Mouse (Mus musculus) limb, embryonic 11.5 days (tissue): Measurements from ENCODE around the gene Tamm41. TPM values are rescaled to one million over a fixed set of nuclear protein-coding genes. Genes with fewer than 3 reads are reported as not detected.
A peak's percentile ranks its signal among the peaks of the same experiment; 100 is the strongest.

ENCODE experiments used
- ATAC-seq: fragments of 200-750 bp; cut with Nextera tagmentation; 2 replicates; pipeline ENCODE4 v1.8.0; 2017; ENCODE audit warnings: low read depth; ENCODE audit not compliant: insufficient number of reproducible peaks, low FRiP score, low TSS enrichment
- DNase-seq: peaks from one replicate; pipeline ENCODE4 v3.0.0-alpha.2; 2015; ENCODE audit warnings: low spot score
- H3K27ac ChIP-seq: fragments of 300-500 bp; sonication (generic); replicated peaks from 2 replicates; pipeline ENCODE4 v1.5.1; 2014; ENCODE audit warnings: low read depth, mild to moderate bottlenecking, low read length
- H3K27me3 ChIP-seq: fragments of 300-500 bp; sonication (generic); 2 replicates; pipeline ENCODE4 v1.6.1; 2014; ENCODE audit warnings: mild to moderate bottlenecking, low read length, mixed read lengths; ENCODE audit not compliant: control insufficient read depth, insufficient read depth
- H3K36me3 ChIP-seq: fragments of 300-500 bp; sonication (generic); 2 replicates; pipeline ENCODE4 v1.6.1; 2014; ENCODE audit warnings: mild to moderate bottlenecking, low read length, moderate library complexity, mixed read lengths; ENCODE audit not compliant: control insufficient read depth, insufficient read depth
- H3K4me1 ChIP-seq: fragments of 300-500 bp; sonication (generic); 2 replicates; pipeline ENCODE4 v1.6.1; 2014; ENCODE audit warnings: low read length, mixed read lengths; ENCODE audit not compliant: control insufficient read depth, insufficient read depth
- H3K4me2 ChIP-seq: fragments of 300-500 bp; sonication (generic); 2 replicates; pipeline ENCODE4 v1.6.1; 2014; ENCODE audit warnings: low read depth, mild to moderate bottlenecking, moderate library complexity; ENCODE audit not compliant: severe bottlenecking
- H3K4me3 ChIP-seq: fragments of 300-500 bp; sonication (generic); 2 replicates; pipeline ENCODE4 v1.5.1; 2014; ENCODE audit warnings: low read depth, low read length
- H3K9ac ChIP-seq: fragments of 300-500 bp; sonication (generic); 2 replicates; pipeline ENCODE4 v1.6.1; 2014; ENCODE audit warnings: mild to moderate bottlenecking, low read length
- H3K9me3 ChIP-seq: fragments of 300-500 bp; sonication (generic); 2 replicates; pipeline ENCODE4 v1.6.1; 2016; ENCODE audit warnings: low read length; ENCODE audit not compliant: control insufficient read depth
- WGBS: fragments of 180-500 bp; shearing (Covaris S2); extraction: QIAGEN DNeasy Blood & Tissue Kit; methylation state at CpG from one replicate; pipeline ENCODE4 v1.1.7; 2014; 5-methylcytosine and 5-hydroxymethylcytosine counted together
- polyA plus RNA-seq: library from polyadenylated mRNA; unstranded; fragments of >200 nt; fragmentation: Nextera tagmentation; extraction: Ambion mirVana; gene quantifications from 2 replicates; pipeline ENCODE4 v1.2.1, GENCODE M21; 2014

Tamm41 gene
- polyA plus RNA-seq, 1 experiment from 2014 or later = 94.2 TPM

DNA sequence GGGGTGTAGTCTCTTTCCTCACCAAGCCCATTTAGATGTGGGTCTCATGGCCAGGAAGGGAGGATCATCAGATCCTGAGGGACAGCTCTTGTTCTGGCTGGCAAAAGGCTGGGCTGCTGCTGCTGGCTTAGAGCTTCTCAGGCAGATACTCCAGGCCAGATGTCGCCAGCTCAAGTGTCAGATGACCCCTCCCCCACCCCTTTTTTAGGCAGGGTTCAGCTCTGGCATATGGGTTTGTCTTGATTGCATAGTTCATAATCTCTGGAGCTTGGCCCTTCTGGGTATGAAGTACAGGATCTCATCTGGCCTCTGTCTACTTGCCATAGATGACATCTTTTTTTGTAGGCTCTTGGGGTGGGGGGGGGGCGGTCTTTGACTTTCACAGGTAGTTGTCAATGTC, 19.0 kb upstream of the Tamm41 start:
- Histone ChIP-seq H3K4me2 (no peak overlapping the region), H3K9me3 (no peaks in the 10 kb centered on the region), H3K4me3 (no peak overlapping the region), H3K27ac (no peak overlapping the region), H3K27me3 (no peaks in the 10 kb centered on the region), H3K4me1 (0 out of 2 replicates have a peak, but pooled peaks cover 2% of the 10 kb centered on the region), H3K36me3 (no peaks in the 10 kb centered on the region), H3K9ac (no peak overlapping the region)
- WGBS = 30% methylated on average over 2 of the region's 2 CpGs
- no peak for ATAC-seq
- peak; percentile 23 for DNase-seq

DNA sequence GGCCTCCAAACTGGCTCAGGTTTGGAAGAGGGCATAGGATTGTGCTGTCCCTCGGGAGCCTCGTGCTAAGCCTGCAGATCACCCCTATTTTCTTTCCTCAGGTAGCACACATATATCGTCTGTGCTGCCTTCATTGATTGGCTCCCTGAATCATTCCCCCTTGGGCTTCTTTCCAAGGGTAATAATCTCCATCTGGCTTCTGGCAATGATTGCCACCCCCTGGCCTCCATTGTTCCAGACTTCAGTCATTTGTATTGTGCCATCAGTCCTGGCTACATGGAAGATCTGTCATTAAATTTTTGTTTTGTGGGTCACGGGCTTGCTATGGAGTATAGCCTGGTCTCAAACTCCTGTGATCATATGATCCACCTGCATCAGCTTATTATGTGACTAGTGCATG, 17.8 kb upstream of the Tamm41 start:
- H3K27me3 ChIP-seq = no peaks in the 10 kb centered on the region
- H3K4me3 ChIP-seq = no peak overlapping the region
- 89% methylated on average over 4 of the region's 4 CpGs for WGBS
- H3K4me1 ChIP-seq = 0 out of 2 replicates have a peak, but pooled peaks cover 2% of the 10 kb centered on the region
- no peak for ATAC-seq
- H3K9ac ChIP-seq = no peak overlapping the region
- no peaks in the 10 kb centered on the region for H3K36me3 ChIP-seq
- no peak overlapping the region for H3K27ac ChIP-seq
- H3K4me2 ChIP-seq = no peak overlapping the region
- no peak for DNase-seq
- no peaks in the 10 kb centered on the region for H3K9me3 ChIP-seq

DNA sequence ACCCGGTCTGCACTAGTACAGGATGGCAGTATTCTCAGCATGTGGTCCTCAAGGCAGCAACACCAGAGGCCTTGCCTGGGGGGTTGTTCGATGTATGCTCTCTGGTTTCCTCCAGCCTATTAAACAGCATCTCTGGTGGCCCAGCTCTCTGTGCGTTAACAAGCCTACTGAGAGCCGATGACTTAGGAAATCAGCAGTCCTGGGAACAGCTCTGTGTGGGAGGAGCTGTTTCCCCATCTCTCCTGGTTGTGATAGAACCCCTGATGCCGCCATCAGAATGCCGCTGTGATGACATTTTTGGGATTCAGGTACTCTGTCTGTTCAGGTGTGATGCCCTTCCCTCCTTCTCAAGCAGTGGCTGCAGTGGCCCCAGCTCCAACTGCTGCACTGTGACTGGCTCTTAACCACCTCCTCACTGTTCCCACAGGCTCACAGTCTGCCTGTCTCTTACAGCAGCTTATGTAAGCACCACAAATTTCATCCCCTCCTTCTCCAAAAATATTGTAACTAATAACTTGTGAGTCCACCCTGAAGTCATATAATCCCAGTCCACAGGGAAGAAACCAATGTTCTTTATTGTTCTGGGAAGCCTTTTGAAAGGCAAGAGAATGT, 14.0 kb upstream of the Tamm41 start:
- H3K36me3 ChIP-seq = no peaks in the 10 kb centered on the region
- H3K4me1 ChIP-seq = 0 out of 2 replicates have a peak, but pooled peaks cover 2% of the 10 kb centered on the region
- H3K9ac ChIP-seq = no peak overlapping the region
- no peaks in the 10 kb centered on the region for H3K9me3 ChIP-seq
- H3K27ac ChIP-seq = no peak overlapping the region
- no peak for ATAC-seq
- 51% methylated on average over 6 of the region's 6 CpGs for WGBS
- no peaks in the 10 kb centered on the region for H3K27me3 ChIP-seq
- DNase-seq = no peak
- no peak overlapping the region for H3K4me3 ChIP-seq
- no peak overlapping the region for H3K4me2 ChIP-seq

DNA sequence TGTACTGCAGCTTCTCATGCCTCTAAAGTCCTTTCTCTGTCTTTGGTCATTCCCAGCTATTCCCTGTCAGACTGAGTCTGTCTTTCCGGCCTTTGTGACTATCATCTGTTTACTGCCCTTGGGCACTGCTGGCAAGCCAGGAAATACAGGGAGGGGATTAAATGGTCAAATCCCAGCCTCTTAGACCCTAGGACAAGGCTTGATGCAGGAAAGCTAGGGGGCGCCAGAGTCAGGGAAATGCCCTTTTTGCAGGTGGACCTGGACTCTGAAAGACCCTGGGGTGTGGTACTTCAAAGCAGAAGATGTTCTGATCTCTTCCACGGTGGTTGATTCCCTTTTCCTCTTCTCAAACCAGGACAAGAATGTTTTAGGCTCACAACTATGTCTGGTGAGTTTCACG, 11.3 kb upstream of the Tamm41 start:
- peak; percentile 67 for DNase-seq
- no peak overlapping the region for H3K9ac ChIP-seq
- no peak overlapping the region for H3K27ac ChIP-seq
- H3K9me3 ChIP-seq = no peaks in the 10 kb centered on the region
- H3K36me3 ChIP-seq = no peaks in the 10 kb centered on the region
- ATAC-seq = no peak
- no peak overlapping the region for H3K4me2 ChIP-seq
- no peaks in the 10 kb centered on the region for H3K27me3 ChIP-seq
- 20% methylated on average over 4 of the region's 4 CpGs for WGBS
- 0 out of 2 replicates have a peak, but pooled peaks cover 2% of the 10 kb centered on the region for H3K4me1 ChIP-seq
- H3K4me3 ChIP-seq = no peak overlapping the region

DNA sequence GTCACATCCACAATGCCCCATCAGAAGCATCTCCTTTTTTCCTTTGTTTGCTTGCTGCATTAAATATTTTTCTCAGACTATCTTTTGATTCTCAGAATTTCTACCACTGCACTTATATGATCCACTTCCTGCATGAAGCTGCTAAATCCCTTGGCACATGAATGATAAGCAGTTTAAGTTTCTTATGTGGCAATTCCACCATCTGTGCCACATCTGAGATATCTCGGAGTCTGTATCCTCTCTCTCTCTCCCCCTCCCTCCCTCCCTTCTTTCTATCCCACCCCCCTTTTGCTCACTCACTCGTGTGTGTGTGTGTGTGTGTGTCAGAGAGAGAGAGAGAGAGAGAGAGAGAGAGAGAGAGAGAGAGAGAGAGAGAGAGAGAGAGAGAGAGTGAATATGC, 10.1 kb upstream of the Tamm41 start:
- ATAC-seq = no peak
- H3K9ac ChIP-seq = no peak overlapping the region
- no peak for DNase-seq
- 38% methylated on average over 2 of the region's 2 CpGs for WGBS
- no peak overlapping the region for H3K4me3 ChIP-seq
- 0 out of 2 replicates have a peak, but pooled peaks cover 2% of the 10 kb centered on the region for H3K4me1 ChIP-seq
- H3K27me3 ChIP-seq = no peaks in the 10 kb centered on the region
- H3K9me3 ChIP-seq = no peaks in the 10 kb centered on the region
- H3K36me3 ChIP-seq = no peaks in the 10 kb centered on the region
- no peak overlapping the region for H3K4me2 ChIP-seq
- no peak overlapping the region for H3K27ac ChIP-seq

DNA sequence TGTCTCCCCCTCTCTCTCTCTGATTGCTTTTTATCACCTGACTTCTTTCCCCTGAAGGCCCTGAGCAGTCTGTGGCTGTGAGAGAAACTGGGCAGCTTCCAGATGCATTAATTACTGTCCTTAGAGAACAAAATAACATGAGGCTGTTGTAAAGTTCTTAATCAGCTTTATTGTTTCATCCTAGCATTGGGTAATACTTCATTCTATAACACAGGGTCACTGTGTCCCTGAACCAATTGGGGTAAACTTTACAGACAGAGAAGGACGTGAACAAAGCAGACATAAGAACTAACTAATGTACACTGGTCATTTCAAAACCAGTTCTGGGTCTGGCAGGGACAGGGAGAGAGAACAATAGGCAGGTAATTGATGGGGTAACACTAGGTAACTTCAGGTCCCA, 8.4 kb upstream of the Tamm41 start:
- no peak overlapping the region for H3K9ac ChIP-seq
- H3K4me2 ChIP-seq = no peak overlapping the region
- WGBS = 72% methylated on average over 1 of the region's 1 CpGs
- no peaks in the 10 kb centered on the region for H3K4me1 ChIP-seq
- no peak overlapping the region for H3K27ac ChIP-seq
- no peaks in the 10 kb centered on the region for H3K9me3 ChIP-seq
- DNase-seq = no peak
- no peaks in the 10 kb centered on the region for H3K27me3 ChIP-seq
- H3K4me3 ChIP-seq = no peak overlapping the region
- no peak for ATAC-seq
- H3K36me3 ChIP-seq = no peaks in the 10 kb centered on the region

DNA sequence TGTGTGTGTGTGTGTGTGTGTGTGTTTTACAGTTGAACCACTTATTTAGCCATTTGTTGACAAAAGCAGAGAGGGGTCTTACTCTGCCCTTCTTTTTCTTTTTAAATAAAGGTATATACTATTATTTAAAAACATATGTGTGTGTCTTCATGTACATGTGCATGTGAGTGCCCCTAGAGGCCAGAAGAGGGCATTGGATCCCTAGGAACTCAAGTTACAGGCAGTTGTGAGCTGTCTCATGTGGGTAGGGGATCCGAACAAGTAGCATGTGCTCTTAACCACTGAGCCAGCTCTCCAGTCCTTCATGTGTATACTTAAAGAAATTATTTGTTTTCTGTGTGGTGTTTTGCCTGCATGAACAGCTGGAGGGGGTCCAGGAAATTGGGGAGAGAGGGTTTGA, 7.0 kb upstream of the Tamm41 start:
- Histone ChIP-seq H3K4me3 (no peak overlapping the region), H3K4me1 (no peaks in the 10 kb centered on the region), H3K36me3 (no peaks in the 10 kb centered on the region), H3K4me2 (no peak overlapping the region), H3K9ac (no peak overlapping the region), H3K27ac (no peak overlapping the region), H3K9me3 (no peaks in the 10 kb centered on the region), H3K27me3 (no peaks in the 10 kb centered on the region)
- 37% methylated on average over 1 of the region's 1 CpGs for WGBS
- ATAC-seq (no peak), DNase-seq (no peak)

DNA sequence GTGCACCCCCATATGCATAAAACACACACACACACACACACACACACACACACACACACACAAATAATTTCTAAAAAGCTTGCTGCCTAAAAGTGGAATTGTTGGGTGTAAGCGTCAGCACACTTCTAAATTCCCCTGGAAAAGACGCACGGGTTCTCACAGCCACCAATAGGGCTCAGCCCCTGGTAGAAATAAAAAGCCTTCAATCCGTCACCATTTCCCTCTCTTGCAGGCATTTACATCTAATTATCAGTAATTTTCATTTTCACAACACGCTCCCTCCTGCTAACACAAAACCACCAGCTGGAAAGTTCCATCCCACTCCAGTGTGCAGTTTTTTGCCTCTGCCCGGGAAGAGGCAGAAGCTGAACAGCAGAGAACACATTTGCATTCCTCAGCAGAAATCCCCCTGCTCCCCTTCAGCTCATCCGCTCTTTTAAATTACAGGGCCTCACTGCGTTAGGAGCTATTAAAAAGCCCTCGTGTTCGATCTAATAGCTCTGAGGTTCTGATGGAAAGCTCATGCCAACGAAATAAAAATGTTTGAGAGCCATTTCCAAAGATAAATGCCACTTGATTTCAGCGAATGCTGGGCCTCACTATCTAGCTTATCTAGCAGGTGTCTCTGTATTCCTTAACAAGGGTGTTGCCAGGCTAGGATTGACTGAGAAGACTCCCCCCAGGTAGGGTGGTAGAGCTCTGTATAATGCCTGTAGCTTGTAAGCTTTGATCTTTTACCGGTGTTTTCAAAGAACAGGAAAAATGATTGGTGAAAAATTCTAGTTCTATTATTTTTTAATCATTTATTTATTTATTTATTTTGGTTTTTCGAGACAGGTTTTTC, 6.2 kb upstream of the Tamm41 start:
- Histone ChIP-seq H3K4me3 (no peak overlapping the region), H3K27ac (no peak overlapping the region), H3K4me2 (no peak overlapping the region), H3K9ac (no peak overlapping the region), H3K36me3 (no peaks in the 10 kb centered on the region), H3K4me1 (no peaks in the 10 kb centered on the region), H3K9me3 (no peaks in the 10 kb centered on the region), H3K27me3 (no peaks in the 10 kb centered on the region)
- ATAC-seq = no peak
- WGBS = 75% methylated on average over 14 of the region's 14 CpGs
- no peak for DNase-seq
